Mouse (Mus musculus) frontal cortex, postnatal 25 days (tissue): ENCODE results near the gene Acads.
"Not testable (repeated sequence)": the region's sequence is repeated elsewhere in the genome, so short reads cannot be mapped to it uniquely, and the experiment has no call there.

Source experiments
- DNase-seq, 2 experiments: peaks; one replicate each; pipeline ENCODE4 v3.0.0; 2022; ENCODE audit warnings: low spot score in 2 of 2

Acads gene

GRCm38 (mm10) chr5:115149675-115150459, 30.7 kb upstream of the Acads start:
- DNase-seq, result no peak

GRCm38 (mm10) chr5:115148872-115149271, 29.7 kb upstream of the Acads start:
- not testable (repeated sequence) for DNase-seq

GRCm38 (mm10) chr5:115148378-115148777, 29.2 kb upstream of the Acads start:
- DNase-seq, result no peak

DNA sequence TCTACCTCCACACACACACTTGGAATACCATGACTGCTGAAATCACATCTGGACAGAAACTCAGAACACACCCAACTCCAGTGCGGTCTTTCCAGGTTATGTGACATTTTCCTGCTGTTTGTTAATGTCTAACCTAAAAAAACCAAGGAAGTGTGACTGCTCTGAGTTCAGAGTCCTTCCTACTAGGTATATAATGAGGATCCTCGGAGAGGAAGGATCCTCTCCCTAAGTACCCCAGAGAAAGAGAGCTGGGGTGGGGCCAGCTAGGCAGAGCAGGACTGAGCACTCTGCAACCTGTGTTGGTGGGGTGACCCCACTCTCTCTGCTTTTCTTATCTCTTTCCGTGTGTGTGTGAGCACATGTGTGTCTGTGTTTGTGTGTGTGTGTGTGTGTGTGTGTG, 28.2 kb upstream of the Acads start:
- no peak for DNase-seq

DNA sequence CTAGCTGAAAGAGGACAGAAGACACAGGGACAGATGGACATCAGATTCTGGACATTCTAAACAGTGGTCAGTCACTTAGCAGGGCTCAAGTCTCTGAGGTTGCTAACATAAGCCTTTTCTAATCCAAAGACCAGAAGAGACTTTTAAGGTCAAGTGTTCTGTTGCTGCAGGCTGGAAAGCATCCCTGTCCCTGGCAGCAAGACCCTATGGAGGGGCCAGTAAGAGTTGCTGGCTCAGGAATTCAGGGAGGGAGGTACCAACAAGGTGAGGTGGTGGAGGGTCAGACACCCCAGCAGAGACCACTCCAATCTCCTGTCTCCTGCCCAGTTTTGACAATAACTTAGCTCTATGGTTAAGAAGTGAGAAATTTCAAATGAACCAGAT, 27.6 kb upstream of the Acads start:
- no peak for DNase-seq

GRCm38 (mm10) chr5:115145976-115146746, 27.0 kb upstream of the Acads start:
- DNase-seq, result no peak

DNA sequence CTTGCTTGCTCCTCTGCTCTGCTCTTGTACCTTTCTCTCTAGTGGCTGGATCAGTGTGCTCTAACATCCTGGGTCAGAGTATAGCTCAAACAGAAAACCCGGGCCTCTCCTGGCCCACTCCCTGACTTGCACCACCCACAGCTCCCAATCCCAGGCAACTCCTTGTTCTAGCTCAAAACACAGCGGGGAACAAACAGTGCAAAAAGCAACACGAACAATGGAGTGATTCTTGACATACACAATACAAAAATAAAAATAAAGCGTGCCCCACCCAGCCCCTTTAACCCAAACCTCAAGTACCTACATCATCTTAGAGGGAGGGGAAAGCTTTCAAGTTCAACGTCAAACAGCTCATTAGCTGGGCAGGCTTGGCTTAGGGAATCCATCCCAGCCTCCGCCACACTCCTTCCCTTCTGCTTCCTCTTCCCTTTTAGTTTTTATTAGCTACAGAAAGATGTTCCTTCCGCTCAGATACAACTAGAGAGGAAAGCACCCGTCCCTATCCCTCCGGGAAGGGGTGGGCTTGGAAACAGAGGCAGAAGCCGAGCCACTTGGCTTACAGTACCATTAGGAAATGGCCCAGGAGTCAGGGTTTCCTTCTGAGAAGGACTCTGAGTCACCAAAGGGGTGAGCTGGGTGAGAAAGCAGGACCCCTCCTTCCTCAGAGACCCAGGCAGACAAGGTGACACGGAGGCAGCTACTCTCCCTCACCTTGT, 26.3 kb upstream of the Acads start:
- no peak for DNase-seq

- DNase-seq, result no peak
Observed at GRCm38 (mm10) chr5:115144471-115144870, 25.3 kb upstream of the Acads start.

DNA sequence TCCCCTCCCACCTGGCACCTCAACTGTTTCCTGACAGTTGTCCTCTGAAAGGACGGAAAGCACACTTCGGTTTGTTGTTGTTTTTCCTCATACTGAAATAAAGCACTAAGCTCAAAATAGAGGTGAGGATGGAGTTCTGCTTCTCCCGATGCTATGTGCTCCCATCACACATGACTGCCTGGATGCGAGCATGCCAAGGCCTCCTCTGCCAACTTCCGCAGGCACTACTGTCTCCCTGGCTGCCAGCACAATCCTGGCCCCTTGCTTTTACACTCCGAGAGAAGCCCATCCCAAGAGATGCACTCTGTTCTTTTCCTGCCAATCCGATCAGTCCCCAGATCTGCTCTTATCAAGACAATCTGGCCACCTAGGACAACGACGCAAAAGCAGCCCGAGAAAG, 24.4 kb upstream of the Acads start:
- DNase-seq, result no peak

DNA sequence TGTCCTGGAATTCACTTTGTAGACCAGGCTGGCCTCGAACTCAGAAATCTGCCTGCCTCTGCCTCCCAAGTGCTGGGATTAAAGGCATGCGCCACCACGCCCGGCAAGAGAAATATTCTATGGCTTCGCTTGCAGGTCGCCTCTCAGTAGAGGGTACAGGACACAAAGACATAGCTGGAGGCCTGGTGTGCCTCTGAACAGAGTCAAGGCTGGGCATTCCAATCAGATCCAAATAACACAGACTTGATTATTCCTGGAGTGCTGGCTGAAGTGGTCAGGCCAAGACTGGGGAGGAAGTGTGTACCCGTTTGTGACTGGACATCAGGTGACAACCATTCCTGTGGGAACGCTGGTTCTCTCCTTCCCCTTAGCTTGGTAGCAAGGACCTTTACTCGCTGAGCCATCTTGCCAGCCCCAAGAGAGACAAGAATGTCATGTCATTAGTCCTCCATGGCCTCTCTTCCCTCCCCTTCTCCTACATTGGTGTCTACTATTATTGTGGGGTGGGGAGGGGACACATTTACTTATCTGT, 23.1 kb upstream of the Acads start:
- no peak for DNase-seq

DNA sequence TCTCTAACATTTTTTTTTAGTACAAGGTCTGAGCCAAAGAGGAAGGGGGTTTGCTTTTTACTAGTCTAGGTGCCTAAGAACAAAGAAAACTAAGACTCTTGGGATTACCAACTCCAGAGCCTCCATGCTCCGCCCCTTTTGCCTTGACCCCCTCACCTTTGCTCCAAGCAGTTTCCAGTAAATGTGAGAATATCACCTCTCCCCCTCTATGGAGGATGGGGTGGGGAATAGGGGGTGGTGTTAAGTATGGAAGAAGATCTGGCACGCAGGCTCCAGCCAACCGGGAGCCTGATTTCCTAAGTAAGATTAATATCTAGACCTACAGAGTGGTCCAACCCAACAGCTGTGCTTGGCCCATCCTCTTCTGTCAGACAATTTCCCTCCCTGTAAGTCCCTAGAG, 21.6 kb upstream of the Acads start:
- no peak for DNase-seq

DNA sequence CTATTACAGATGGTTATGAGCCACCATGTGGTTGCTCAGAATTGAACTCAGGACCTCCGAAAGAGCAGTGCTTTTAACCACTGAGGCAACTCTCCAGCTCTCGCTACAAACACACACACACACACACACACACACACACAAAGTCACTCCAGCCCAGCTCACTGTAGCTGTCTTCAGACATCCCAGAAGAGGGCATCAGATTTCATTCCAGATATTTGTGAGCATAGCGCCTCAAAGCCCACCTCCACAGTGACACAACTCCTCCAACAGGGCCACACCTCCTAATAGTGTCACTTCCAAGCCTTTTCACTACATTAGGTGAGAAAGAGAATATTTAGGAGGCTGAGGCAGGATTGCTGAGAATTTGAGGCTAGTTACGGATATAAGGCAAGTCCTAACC, 20.0 kb upstream of the Acads start:
- DNase-seq, result no peak

DNA sequence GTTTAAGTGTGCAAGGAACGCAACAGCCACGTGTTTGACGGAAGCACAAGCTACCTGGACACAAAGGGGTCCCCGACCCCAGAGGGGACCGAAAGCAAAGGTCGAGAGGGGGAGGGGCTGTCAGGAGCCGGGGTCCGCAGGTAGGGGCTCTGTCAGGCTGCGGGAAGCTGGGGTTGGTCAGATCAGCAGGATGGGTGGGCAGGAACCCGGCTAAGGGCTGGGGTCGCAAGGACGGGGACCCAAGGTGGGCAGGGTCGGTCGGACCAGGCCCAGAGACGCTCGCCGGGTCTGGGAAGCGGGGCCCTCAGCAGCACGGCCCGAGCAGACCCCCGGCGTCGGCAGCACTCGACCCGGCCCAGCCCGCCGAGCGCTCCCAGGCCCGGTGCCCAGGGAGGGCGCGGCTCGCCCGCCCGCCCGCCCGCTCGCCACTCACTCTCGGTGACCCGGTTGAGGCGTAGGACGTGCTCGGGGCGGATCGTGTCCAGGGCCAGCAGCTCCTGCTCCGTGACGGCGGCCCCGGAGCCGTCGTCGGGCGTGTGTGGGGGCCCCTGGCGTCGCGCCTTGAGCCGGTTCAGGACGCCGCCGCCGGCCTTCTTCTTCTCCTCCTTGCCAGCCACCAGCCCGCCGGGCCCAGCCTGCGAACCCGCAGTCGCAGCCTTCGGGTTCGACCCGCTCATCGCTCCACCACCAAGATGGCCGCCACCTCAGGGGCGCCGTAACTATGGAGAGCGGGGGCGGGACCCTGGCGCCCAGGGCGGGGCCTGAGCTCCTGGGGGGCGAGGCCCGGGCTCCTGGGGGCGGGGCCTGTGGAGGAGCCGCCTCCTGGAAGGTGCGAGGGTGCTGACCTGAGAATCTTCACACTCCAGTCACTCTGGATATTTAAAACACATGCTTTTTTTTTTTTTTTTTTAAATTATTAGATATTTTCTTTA, 15.4 kb upstream of the Acads start, which contains the start of gene Unc119b:
Unc119b (minus strand) TSS at position 742 of the 932 bp plus-strand sequence.
- DNase-seq, result peak; percentile 71 to 75

DNA sequence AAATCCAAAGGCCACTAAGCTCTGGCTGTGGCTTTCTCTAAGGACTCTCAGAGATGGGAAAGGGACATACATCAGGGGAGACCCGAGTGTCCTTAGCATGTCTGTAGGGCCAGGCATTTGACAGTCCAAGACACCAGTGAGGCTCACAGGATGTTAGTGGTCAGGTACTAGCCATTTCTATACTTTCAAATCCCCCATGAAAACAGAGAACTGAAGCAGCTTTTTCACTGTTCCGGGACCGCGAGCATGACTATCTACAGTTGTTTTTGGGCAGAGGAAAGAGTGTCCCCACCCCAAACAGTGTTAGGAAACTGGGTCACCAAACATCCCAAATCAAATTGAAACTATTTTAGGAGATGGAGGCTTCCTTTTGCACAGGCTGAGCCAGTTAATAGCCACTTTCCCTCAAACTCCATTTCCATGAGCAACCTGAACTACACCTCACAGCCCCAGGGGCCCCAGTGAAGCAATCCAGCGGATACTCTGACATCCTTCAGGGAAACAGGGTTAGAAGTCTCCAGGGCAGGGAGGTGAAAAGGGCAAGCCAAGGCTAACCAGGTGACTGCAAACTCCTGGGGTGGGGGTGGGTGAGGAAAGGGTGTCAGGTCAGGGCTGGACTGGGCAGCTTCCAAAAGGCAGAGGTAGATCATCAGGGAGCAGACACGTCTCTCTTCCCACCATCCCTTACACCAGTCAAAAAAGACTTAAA, 14.4 kb upstream of the Acads start:
- DNase-seq, result no peak

DNA sequence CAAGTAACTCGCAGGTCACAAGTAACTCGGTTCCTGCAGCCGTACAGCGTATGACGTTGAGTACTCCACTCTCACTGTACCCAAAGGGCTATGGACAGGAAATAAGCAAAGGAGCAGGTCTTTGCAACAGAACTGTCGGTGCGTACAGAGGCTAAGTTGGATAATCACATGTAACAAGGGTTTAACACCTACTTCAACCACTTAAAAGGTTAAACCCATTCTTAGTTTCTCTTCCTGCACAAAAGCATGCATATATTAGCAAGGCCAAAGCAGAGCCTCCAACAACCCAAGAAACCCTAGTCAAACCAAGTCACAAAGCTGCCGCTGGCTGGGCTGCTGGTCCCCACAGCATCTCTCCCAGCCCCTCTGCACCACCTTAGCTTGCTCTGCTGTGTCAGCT, 13.3 kb upstream of the Acads start:
- DNase-seq, result no peak

- no peak for DNase-seq
Observed at GRCm38 (mm10) chr5:115129328-115129727, 10.2 kb upstream of the Acads start.

GRCm38 (mm10) chr5:115127421-115128179, 8.5 kb upstream of the Acads start:
- DNase-seq, result no peak

- no peak for DNase-seq
Observed at GRCm38 (mm10) chr5:115126578-115127312, 7.6 kb upstream of the Acads start.
